Comparison of ENCODE assay signal across 14 mouse cellular contexts in genomic region chr11:4184251-4184952, GRCm38 (mm10). TPM values are rescaled to one million over a fixed set of nuclear protein-coding genes. Genes with fewer than 3 reads are reported as not detected.
A peak's percentile ranks its signal among the peaks of the same experiment; 100 is the strongest.
DNase-seq lines count a peak whose midpoint lies in the region; ATAC-seq and TF ChIP-seq lines count a peak whose summit lies in the region.
"Had no signal": no experiment of that assay in that cellular context is flagged by ENCODE, and none has a peak within 500 bp of the region (broad histone marks: within the 10 kb centered on the region; RNA-seq: fewer than 3 reads in every experiment).

No protein-coding gene starts in this region.

- H3K27ac ChIP-seq in hindbrain, embryonic 14.5 days = peak overlapping the region; percentile 34; the same call in 1 of the 2 replicates
- no peak overlapping the region for H3K27ac ChIP-seq in hindbrain, embryonic 12.5 days
- no peak overlapping the region for H3K27ac ChIP-seq in midbrain, embryonic 11.5 days (ENCODE audit: low read depth, low read length)
- H3K27ac ChIP-seq in midbrain, embryonic 14.5 days (replicated peaks; ENCODE audit: low read depth, low read length) = no peak overlapping the region
- H3K27ac ChIP-seq in olfactory bulb, adult 2 months (ENCODE audit: insufficient read depth, low read depth, low read length) = peak overlapping the region; percentile 35
- H3K27ac ChIP-seq: embryonic facial prominence, embryonic 15.5 days; stomach, embryonic 15.5 days had no signal

- no peaks in the 10 kb centered on the region for H3K9me3 ChIP-seq in hindbrain, embryonic 14.5 days (ENCODE audit: control insufficient read depth, low read length)
- H3K9me3 ChIP-seq in hindbrain, embryonic 12.5 days (replicated peaks) = no peaks in the 10 kb centered on the region
- no peaks in the 10 kb centered on the region for H3K9me3 ChIP-seq in midbrain, embryonic 11.5 days (ENCODE audit: control insufficient read depth, low read length)
- no peaks in the 10 kb centered on the region for H3K9me3 ChIP-seq in midbrain, embryonic 14.5 days (ENCODE audit: control insufficient read depth, low read length)
- H3K9me3 ChIP-seq: embryonic facial prominence, embryonic 15.5 days; heart, embryonic 15.5 days; stomach, embryonic 15.5 days had no signal

- no peak for DNase-seq in hindbrain, embryonic 14.5 days (ENCODE audit: low spot score)
- peak; percentile 80 for DNase-seq in midbrain, embryonic 11.5 days (ENCODE audit: low spot score, missing footprints)
- no peak for DNase-seq in midbrain, embryonic 14.5 days
- DNase-seq in NIH3T3 (ENCODE audit: low read depth) = peak; percentile 77
- no peak for DNase-seq in embryo, embryonic 10.5 days (ENCODE audit: low spot score)
- DNase-seq in cerebellum, postnatal 4 days (ENCODE audit: low spot score in 2 of 2) = no peak
- DNase-seq: kidney, postnatal 10 days; lung, adult 2 months; right cerebral cortex, adult 18-20 months had no signal

- TF ChIP-seq POLR2A in olfactory bulb, adult 2 months (IDR thresholded peaks at IDR 0.05; ENCODE audit: insufficient read depth, low read depth, low read length) = no peak

- TF ChIP-seq CTCF in olfactory bulb, adult 2 months (IDR thresholded peaks at IDR 0.05; ENCODE audit: insufficient read depth, low read depth, low read length) = no peak

- no peak overlapping the region for H3K4me3 ChIP-seq in hindbrain, embryonic 14.5 days (replicated peaks; ENCODE audit: low read length)
- no peak overlapping the region for H3K4me3 ChIP-seq in hindbrain, embryonic 12.5 days
- no peak overlapping the region for H3K4me3 ChIP-seq in midbrain, embryonic 11.5 days (ENCODE audit: low read depth, low read length)
- no peak overlapping the region for H3K4me3 ChIP-seq in midbrain, embryonic 14.5 days (replicated peaks; ENCODE audit: low read depth, low read length)
- H3K4me3 ChIP-seq in olfactory bulb, adult 2 months (ENCODE audit: insufficient read depth, low read depth, low read length) = no peak overlapping the region
- H3K4me3 ChIP-seq: embryonic facial prominence, embryonic 15.5 days; heart, embryonic 15.5 days; stomach, embryonic 15.5 days had no signal

- H3K4me1 ChIP-seq in hindbrain, embryonic 14.5 days (replicated peaks; ENCODE audit: control insufficient read depth, insufficient read depth, low read length) = peaks cover 14% of the 10 kb centered on the region
- H3K4me1 ChIP-seq in hindbrain, embryonic 12.5 days = peaks cover 11% of the 10 kb centered on the region
- peaks cover 7% of the 10 kb centered on the region for H3K4me1 ChIP-seq in midbrain, embryonic 11.5 days (ENCODE audit: control insufficient read depth, insufficient read depth, low read length)
- H3K4me1 ChIP-seq in midbrain, embryonic 14.5 days (ENCODE audit: control insufficient read depth, insufficient read depth, low read length) = peaks cover 10% of the 10 kb centered on the region
- peaks cover 15% of the 10 kb centered on the region for H3K4me1 ChIP-seq in olfactory bulb, adult 2 months (ENCODE audit: control insufficient read depth, insufficient read depth, low read length)

- H3K4me2 ChIP-seq in hindbrain, embryonic 14.5 days (replicated peaks) = no peak overlapping the region
- no peak overlapping the region for H3K4me2 ChIP-seq in hindbrain, embryonic 12.5 days (replicated peaks)
- no peak overlapping the region for H3K4me2 ChIP-seq in midbrain, embryonic 11.5 days
- no peak overlapping the region for H3K4me2 ChIP-seq in midbrain, embryonic 14.5 days (ENCODE audit: low read length)
- H3K4me2 ChIP-seq: embryonic facial prominence, embryonic 15.5 days; heart, embryonic 15.5 days; stomach, embryonic 15.5 days had no signal

- ATAC-seq in hindbrain, embryonic 14.5 days (ENCODE audit: low FRiP score) = no peak
- no peak for ATAC-seq in hindbrain, embryonic 12.5 days (ENCODE audit: low FRiP score)
- ATAC-seq in midbrain, embryonic 11.5 days (ENCODE audit: low FRiP score) = no peak
- no peak for ATAC-seq in midbrain, embryonic 14.5 days (ENCODE audit: low FRiP score, low TSS enrichment)

- H3K27me3 ChIP-seq in hindbrain, embryonic 14.5 days (ENCODE audit: control insufficient read depth, insufficient read depth, low read length) = no peaks in the 10 kb centered on the region
- H3K27me3 ChIP-seq in hindbrain, embryonic 12.5 days = no peaks in the 10 kb centered on the region
- no peaks in the 10 kb centered on the region for H3K27me3 ChIP-seq in midbrain, embryonic 11.5 days (ENCODE audit: control insufficient read depth, insufficient read depth, low read length)
- no peaks in the 10 kb centered on the region for H3K27me3 ChIP-seq in midbrain, embryonic 14.5 days (ENCODE audit: control insufficient read depth, insufficient read depth, low read length)
- H3K27me3 ChIP-seq: embryonic facial prominence, embryonic 15.5 days; heart, embryonic 15.5 days; stomach, embryonic 15.5 days had no signal

- WGBS in hindbrain, embryonic 14.5 days = 81% methylated on average over 4 of the region's 4 CpGs
- 78% methylated on average over 4 of the region's 4 CpGs for WGBS in hindbrain, embryonic 12.5 days
- whole genome bisulfite sequencing in midbrain, embryonic 11.5 days = 75% methylated on average over 4 of the region's 4 CpGs
- 84% methylated on average over 4 of the region's 4 CpGs for WGBS in midbrain, embryonic 14.5 days
- WGBS in olfactory bulb, adult 2 months = 54% methylated on average over 4 of the region's 4 CpGs

- H3K36me3 ChIP-seq in hindbrain, embryonic 14.5 days (replicated peaks; ENCODE audit: control insufficient read depth, insufficient read depth) = peaks cover 45% of the 10 kb centered on the region
- H3K36me3 ChIP-seq in hindbrain, embryonic 12.5 days = peaks cover 37% of the 10 kb centered on the region
- peaks cover 17% of the 10 kb centered on the region for H3K36me3 ChIP-seq in midbrain, embryonic 11.5 days (ENCODE audit: control insufficient read depth, insufficient read depth, low read length)
- H3K36me3 ChIP-seq in midbrain, embryonic 14.5 days (ENCODE audit: control insufficient read depth, insufficient read depth, low read length) = peaks cover 39% of the 10 kb centered on the region

- H3K9ac ChIP-seq in hindbrain, embryonic 14.5 days = no peak overlapping the region
- H3K9ac ChIP-seq in hindbrain, embryonic 12.5 days = no peak overlapping the region
- H3K9ac ChIP-seq in midbrain, embryonic 11.5 days (ENCODE audit: low read length) = no peak overlapping the region
- no peak overlapping the region for H3K9ac ChIP-seq in midbrain, embryonic 14.5 days (replicated peaks; ENCODE audit: low read length)
- H3K9ac ChIP-seq: embryonic facial prominence, embryonic 15.5 days; heart, embryonic 15.5 days; stomach, embryonic 15.5 days had no signal

RNA-seq across cellular contexts. Expression of gene Tbc1d10a, which starts 2.2 kb away (rescaled TPM):
- 23.7 and 25.6 TPM in 2 replicates for polyA plus RNA-seq in hindbrain, embryonic 14.5 days (2014; fragmentation: Nextera tagmentation; extraction: Ambion mirVana)
- polyA plus RNA-seq in hindbrain, embryonic 12.5 days (2016; fragmentation: Nextera tagmentation; extraction: Ambion mirVana) = 28.5 and 29.2 TPM in 2 replicates
- 14.6 and 17.3 TPM in 2 replicates for polyA plus RNA-seq in midbrain, embryonic 11.5 days (2014; fragmentation: Nextera tagmentation; extraction: Ambion mirVana)
- polyA plus RNA-seq in midbrain, embryonic 14.5 days (2014; fragmentation: Nextera tagmentation; extraction: Ambion mirVana) = 21.5 and 23.8 TPM in 2 replicates
- polyA plus RNA-seq in olfactory bulb, adult 2 months (2012; ENCODE audit: insufficient read depth, insufficient read length, low replicate concordance, missing spikeins) = not detected in 2 replicates

RNA-seq across cellular contexts. Expression of gene Sf3a1, which starts 24.3 kb away (rescaled TPM):
- polyA plus RNA-seq in hindbrain, embryonic 14.5 days (2014; fragmentation: Nextera tagmentation; extraction: Ambion mirVana) = 49.3 and 54.7 TPM in 2 replicates
- polyA plus RNA-seq in hindbrain, embryonic 12.5 days (2016; fragmentation: Nextera tagmentation; extraction: Ambion mirVana) = 72.0 and 77.6 TPM in 2 replicates
- polyA plus RNA-seq in midbrain, embryonic 11.5 days (2014; fragmentation: Nextera tagmentation; extraction: Ambion mirVana) = 92.1 and 93.6 TPM in 2 replicates
- polyA plus RNA-seq in midbrain, embryonic 14.5 days (2014; fragmentation: Nextera tagmentation; extraction: Ambion mirVana) = 47.6 and 64.3 TPM in 2 replicates
- polyA plus RNA-seq in olfactory bulb, adult 2 months (2012; ENCODE audit: insufficient read depth, insufficient read length, low replicate concordance, missing spikeins) = 165 TPM in 1 of 2 replicates, not detected in the other

RNA-seq across cellular contexts. Expression of gene Ccdc157, which starts 24.3 kb away (rescaled TPM):
- polyA plus RNA-seq in hindbrain, embryonic 14.5 days (2014; fragmentation: Nextera tagmentation; extraction: Ambion mirVana) = 6.3 and 7.3 TPM in 2 replicates
- polyA plus RNA-seq in hindbrain, embryonic 12.5 days (2016; fragmentation: Nextera tagmentation; extraction: Ambion mirVana) = 9.6 and 10.4 TPM in 2 replicates
- 2.5 and 3.1 TPM in 2 replicates for polyA plus RNA-seq in midbrain, embryonic 11.5 days (2014; fragmentation: Nextera tagmentation; extraction: Ambion mirVana)
- polyA plus RNA-seq in midbrain, embryonic 14.5 days (2014; fragmentation: Nextera tagmentation; extraction: Ambion mirVana) = 4.8 and 7.1 TPM in 2 replicates
- polyA plus RNA-seq in olfactory bulb, adult 2 months (2012; ENCODE audit: insufficient read depth, insufficient read length, low replicate concordance, missing spikeins) = not detected in 2 replicates

RNA-seq across cellular contexts. Expression of gene Castor1, which starts 33.6 kb away (rescaled TPM):
- 3.8 and 4.5 TPM in 2 replicates for polyA plus RNA-seq in hindbrain, embryonic 14.5 days (2014; fragmentation: Nextera tagmentation; extraction: Ambion mirVana)
- polyA plus RNA-seq in hindbrain, embryonic 12.5 days (2016; fragmentation: Nextera tagmentation; extraction: Ambion mirVana) = 3.1 and 3.6 TPM in 2 replicates
- polyA plus RNA-seq in midbrain, embryonic 11.5 days (2014; fragmentation: Nextera tagmentation; extraction: Ambion mirVana) = 2.5 and 2.7 TPM in 2 replicates
- 1.6 and 2.1 TPM in 2 replicates for polyA plus RNA-seq in midbrain, embryonic 14.5 days (2014; fragmentation: Nextera tagmentation; extraction: Ambion mirVana)
- polyA plus RNA-seq in olfactory bulb, adult 2 months (2012; ENCODE audit: insufficient read depth, insufficient read length, low replicate concordance, missing spikeins) = not detected in 2 replicates

RNA-seq across cellular contexts. Expression of gene Rnf215, which starts 49.4 kb away (rescaled TPM):
- polyA plus RNA-seq in hindbrain, embryonic 14.5 days (2014; fragmentation: Nextera tagmentation; extraction: Ambion mirVana) = 46.4 and 48.2 TPM in 2 replicates
- polyA plus RNA-seq in hindbrain, embryonic 12.5 days (2016; fragmentation: Nextera tagmentation; extraction: Ambion mirVana) = 42.7 and 44.5 TPM in 2 replicates
- polyA plus RNA-seq in midbrain, embryonic 11.5 days (2014; fragmentation: Nextera tagmentation; extraction: Ambion mirVana) = 23.5 and 26.7 TPM in 2 replicates
- polyA plus RNA-seq in midbrain, embryonic 14.5 days (2014; fragmentation: Nextera tagmentation; extraction: Ambion mirVana) = 52.7 and 52.9 TPM in 2 replicates
- polyA plus RNA-seq in olfactory bulb, adult 2 months (2012; ENCODE audit: insufficient read depth, insufficient read length, low replicate concordance, missing spikeins) = not detected in 2 replicates

Comparison
In these comparisons a context has a peak if more than half of its experiments do, and no peak if none do; other contexts are left out.
1. DNase-seq: peak in midbrain, embryonic 11.5 days (single experiment) and NIH3T3 (single experiment); none in hindbrain, embryonic 14.5 days (single experiment), midbrain, embryonic 14.5 days (single experiment), embryo, embryonic 10.5 days (single experiment) and cerebellum, postnatal 4 days (0 of 2).
2. H3K27ac ChIP-seq: peak in hindbrain, embryonic 14.5 days (single experiment) and olfactory bulb, adult 2 months (single experiment); none in hindbrain, embryonic 12.5 days (single experiment), midbrain, embryonic 11.5 days (single experiment) and midbrain, embryonic 14.5 days (single experiment).
3. RNA of gene Tbc1d10a, which starts 2.2 kb away (polyA plus RNA-seq): 28.5 to 29.2 TPM in hindbrain, embryonic 12.5 days, 23.7 to 25.6 TPM in hindbrain, embryonic 14.5 days, 21.5 to 23.8 TPM in midbrain, embryonic 14.5 days and 14.6 to 17.3 TPM in midbrain, embryonic 11.5 days; not detected in olfactory bulb, adult 2 months; every median in the first group is over 10 times any median in the second.